Mouse (Mus musculus) cerebellum, adult 2 months (tissue): ENCODE results near the gene Elmsan1.

ENCODE experiments used
- CTCF ChIP-seq: fragments of 200-500 bp; IDR thresholded peaks from 2 replicates; pipeline ENCODE4 v1.5.1; 2011; ENCODE audit warnings: low read depth, mild to moderate bottlenecking, control low read depth, low read length, moderate library complexity, borderline replicate concordance; ENCODE audit not compliant: insufficient read depth
- POLR2A ChIP-seq: fragments of 200-500 bp; IDR thresholded peaks from 2 replicates; pipeline ENCODE4 v1.6.1; 2011; ENCODE audit warnings: low read length, control low read depth, borderline replicate concordance; ENCODE audit not compliant: insufficient read depth

DNA sequence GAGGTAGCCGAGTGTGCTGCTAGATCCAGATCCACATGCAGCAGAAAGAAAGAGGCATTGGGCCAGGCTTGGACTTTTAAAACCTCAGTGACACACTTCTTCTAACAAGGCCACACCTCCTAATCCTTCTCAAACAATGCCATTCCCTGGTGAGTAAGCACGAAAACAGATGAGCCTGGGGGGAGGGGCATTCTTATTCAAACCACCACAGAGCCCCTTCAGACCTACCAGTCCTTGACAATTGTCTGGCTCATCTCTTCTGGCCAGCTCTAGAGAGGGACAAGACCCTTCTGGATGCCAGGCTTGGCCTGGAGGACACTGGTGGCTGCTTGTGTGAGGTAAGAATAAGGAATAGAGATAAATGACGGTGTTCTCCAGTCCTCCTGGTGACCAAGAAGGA is 32.1 kb downstream of the Elmsan1 start:
- TF ChIP-seq CTCF = no peak
- TF ChIP-seq POLR2A = no peak
